Mouse (Mus musculus) bone marrow macrophage, adult 2 months (primary cell): Measurements from ENCODE around the gene Poll. TPM values are rescaled to one million over a fixed set of nuclear protein-coding genes. Genes with fewer than 3 reads are reported as not detected.

Experiments used
- H3K27ac ChIP-seq: 2 replicates; pipeline ENCODE4 v1.5.1; 2012; ENCODE audit warnings: low read depth, low read length; ENCODE audit not compliant: insufficient read depth
- H3K4me1 ChIP-seq: 2 replicates; pipeline ENCODE4 v1.6.1; 2012; ENCODE audit warnings: low read length; ENCODE audit not compliant: control insufficient read depth, insufficient read depth
- H3K4me3 ChIP-seq: 2 replicates; pipeline ENCODE4 v1.5.1; 2012; ENCODE audit warnings: mild to moderate bottlenecking, low read length, moderate library complexity; ENCODE audit not compliant: insufficient read depth
- CTCF ChIP-seq: IDR thresholded peaks from 2 replicates; pipeline ENCODE4 v1.5.1; 2012; ENCODE audit warnings: low read depth, mild to moderate bottlenecking, low read length, moderate library complexity
- POLR2A ChIP-seq: IDR thresholded peaks from 2 replicates; pipeline ENCODE4 v1.6.1; 2012; ENCODE audit warnings: mild to moderate bottlenecking, low read depth, low read length, borderline replicate concordance
- polyA plus RNA-seq: library from polyadenylated mRNA; stranded (reverse); fragments of >200 nt; gene quantifications from 2 replicates; pipeline ENCODE4 v1.2.4, GENCODE M21; 2012; ENCODE audit not compliant: missing spikeins, insufficient read depth, insufficient read length

Gene Poll
- polyA plus RNA-seq, 1 experiment: 10.1 TPM

DNA sequence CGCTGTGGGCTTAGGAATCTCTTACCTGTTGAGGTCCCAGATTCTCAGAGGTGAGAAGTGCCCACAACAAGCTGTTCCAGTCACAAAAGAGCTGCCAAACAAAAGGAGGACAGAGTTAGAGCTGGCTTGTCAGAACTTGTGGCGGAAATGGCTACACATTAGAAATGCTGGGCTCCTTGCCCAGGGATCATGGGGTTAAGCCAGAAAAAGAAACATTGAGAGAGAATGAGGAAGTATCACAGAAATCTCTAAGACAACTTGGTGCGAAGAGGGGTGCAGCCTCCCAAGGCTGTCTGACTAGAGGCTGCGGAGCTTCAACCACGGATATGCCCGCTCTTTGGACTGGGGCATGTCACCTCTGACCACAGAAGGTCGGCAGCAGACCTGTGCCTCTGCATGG, 31.4 kb upstream of the Poll start:
- Histone ChIP-seq H3K4me1 (peaks cover 41% of the 10 kb centered on the region), H3K4me3 (peak overlapping the region; percentile 65), H3K27ac (peak overlapping the region; percentile 98)
- no peak for TF ChIP-seq POLR2A
- TF ChIP-seq CTCF: no peak

DNA sequence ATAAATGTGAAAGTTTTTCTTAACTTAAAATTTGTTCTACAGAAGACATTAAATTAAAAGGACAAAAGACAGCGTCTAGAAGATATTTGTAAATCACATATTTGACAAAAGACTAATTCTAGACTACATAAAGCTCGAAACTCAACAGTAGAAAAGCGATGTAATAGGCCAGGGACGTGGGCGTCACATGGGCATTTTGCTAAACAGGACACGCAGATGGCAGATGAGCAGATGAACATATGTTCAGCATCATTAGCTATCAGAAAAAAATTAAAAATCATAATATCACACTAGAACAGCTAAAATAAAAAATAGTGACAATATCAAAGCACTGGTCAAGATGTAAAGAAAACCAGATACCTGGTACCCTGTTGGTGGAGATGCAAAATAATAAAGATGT, 29.4 kb upstream of the Poll start:
- Histone ChIP-seq H3K27ac (no peak overlapping the region), H3K4me3 (no peak overlapping the region), H3K4me1 (peaks cover 55% of the 10 kb centered on the region)
- TF ChIP-seq POLR2A (no peak), CTCF (no peak)

DNA sequence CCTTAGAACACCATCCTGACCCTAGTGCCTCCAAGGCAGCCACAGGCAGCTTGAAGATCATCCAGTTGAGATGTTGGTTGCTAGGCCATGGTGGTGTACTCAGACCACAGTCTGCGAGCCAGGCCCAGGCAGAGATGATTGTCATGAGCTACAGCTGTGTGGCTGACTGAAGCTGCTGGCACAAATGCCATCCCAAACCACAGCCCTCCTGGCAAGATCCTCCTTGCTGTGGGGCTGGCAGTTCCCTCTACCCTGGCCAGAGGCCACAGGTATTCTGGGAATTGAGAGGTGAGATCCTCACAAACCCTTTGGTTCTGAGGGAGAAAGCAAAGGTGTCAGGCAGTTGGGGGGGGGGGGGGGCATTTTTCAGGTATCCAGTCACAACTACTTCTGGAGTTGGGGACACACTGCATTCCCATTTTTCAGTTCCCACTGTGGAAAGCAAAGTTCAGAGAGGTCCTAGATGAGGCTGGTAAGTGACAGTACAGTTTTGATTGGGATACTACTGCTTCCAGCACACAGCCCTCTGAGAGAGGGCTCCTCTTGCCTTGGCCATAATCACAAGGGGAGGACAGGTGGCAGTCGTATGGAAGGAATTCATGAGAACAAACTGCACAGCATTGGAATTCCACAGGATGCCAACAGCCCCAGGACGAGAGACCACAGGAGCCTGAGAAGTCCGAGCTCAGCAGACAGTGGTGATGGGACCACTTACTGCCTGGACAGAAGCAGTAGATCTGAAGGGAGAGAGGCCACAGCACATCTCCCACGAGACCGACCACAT, 27.4 kb upstream of the Poll start:
- Histone ChIP-seq H3K4me1 (peaks cover 59% of the 10 kb centered on the region), H3K27ac (no peak overlapping the region), H3K4me3 (no peak overlapping the region)
- TF ChIP-seq CTCF: no peak
- no peak for TF ChIP-seq POLR2A

DNA sequence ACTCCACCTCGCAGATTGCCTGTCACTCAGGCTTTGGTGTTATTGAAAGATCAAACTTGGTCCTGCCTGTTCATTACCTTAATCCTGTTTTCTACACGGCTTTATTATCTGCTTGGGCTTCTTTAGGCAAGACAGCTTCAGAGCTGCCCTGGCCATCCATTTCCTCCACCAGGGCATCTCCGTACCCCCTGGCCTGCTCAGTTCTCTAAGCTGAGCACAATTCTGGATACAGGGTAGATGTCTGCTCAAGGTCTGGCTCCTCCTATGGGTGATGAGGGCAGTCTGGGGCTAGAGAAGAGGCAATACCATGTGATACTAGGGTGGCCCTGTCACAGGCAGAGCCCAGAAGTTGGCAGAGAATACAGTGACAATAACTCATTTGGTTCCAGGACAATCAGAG, 26.5 kb upstream of the Poll start:
- no peak overlapping the region for H3K27ac ChIP-seq
- no peak for TF ChIP-seq CTCF
- TF ChIP-seq POLR2A: no peak
- no peak overlapping the region for H3K4me3 ChIP-seq
- peaks cover 52% of the 10 kb centered on the region for H3K4me1 ChIP-seq

DNA sequence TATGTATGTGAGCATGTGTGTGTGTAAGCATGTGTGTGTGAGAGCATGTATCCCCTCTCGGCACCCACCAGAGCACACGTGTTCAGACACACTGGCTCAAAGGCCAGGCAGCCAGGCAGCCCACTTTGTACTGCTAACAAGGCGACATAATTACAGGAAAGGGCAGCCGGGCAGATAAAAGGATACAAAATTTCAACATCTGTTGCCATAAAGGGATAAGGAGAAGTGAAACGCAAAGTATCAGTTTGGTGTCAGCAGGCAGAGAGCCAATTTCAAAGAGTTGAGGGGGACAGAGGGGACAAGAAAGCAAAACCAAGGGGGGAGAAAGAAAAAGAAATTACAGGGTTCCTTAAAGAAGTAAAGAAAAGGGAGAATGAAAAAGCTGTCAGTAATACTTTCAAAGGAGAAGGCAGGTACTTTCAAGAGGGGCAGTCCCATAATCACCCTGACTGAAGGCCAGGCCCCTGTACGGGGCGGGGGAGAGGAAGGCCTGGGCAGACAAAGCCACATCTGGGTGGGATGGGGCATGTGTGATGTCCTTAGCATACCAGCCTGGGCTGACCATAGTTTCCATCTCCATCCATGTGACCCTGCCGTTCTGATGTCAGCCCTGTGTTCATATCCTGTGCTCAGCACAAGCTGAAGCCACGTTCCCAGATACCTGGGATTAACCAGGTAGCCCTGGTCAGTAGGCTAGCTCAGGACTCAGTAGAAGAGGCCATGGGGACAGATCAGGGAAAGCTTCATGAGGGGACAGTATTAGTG, 24.7 kb upstream of the Poll start:
- H3K4me1 ChIP-seq: peaks cover 53% of the 10 kb centered on the region
- H3K27ac ChIP-seq: peak overlapping the region; percentile 21
- H3K4me3 ChIP-seq: peak overlapping the region; percentile 1; the same call in 1 of the 2 replicates
- no peak for TF ChIP-seq POLR2A
- TF ChIP-seq CTCF: no peak

DNA sequence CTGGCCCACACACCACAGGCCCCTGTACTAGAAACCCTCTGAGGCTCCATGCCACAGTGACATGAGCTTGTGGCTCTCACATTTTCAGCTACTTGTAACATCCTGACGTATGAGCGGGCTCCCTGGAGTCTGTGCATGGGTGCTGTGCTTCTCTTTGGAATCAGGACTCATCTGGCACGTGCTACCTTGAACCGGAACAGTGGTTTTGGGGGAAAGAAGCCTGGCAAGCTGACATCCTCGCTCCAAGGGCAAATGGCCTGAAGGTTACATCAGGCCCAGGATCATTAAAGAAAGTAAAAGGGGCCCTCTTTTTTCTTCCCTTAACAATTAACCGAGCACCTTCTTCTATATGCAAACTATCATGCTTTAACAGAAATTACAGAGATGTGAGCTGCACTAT, 22.8 kb upstream of the Poll start:
- no peak overlapping the region for H3K27ac ChIP-seq
- no peak overlapping the region for H3K4me3 ChIP-seq
- peaks cover 45% of the 10 kb centered on the region for H3K4me1 ChIP-seq
- TF ChIP-seq CTCF (no peak), POLR2A (no peak)

DNA sequence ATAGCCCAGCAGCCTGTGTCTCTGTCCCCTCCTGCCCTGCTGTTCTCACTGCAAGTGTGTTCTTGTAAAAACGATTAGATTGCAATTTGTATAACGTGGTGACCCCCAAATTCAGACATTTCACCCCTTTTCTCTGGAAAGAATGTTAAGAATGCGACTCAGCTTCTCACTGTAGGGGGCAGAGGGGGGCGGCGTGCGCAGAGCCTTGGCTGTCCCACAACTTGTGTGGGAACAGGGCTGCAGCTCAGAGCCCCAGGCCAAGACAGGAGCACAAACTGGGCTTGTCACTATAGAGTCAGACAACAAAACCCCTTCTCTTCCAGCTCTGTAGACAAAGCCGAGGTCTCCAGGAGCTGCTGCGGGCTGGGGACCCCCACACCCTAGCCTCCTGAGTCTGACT, 21.8 kb upstream of the Poll start:
- H3K4me1 ChIP-seq: peaks cover 36% of the 10 kb centered on the region
- H3K27ac ChIP-seq: no peak overlapping the region
- TF ChIP-seq POLR2A (no peak), CTCF (no peak)
- no peak overlapping the region for H3K4me3 ChIP-seq

DNA sequence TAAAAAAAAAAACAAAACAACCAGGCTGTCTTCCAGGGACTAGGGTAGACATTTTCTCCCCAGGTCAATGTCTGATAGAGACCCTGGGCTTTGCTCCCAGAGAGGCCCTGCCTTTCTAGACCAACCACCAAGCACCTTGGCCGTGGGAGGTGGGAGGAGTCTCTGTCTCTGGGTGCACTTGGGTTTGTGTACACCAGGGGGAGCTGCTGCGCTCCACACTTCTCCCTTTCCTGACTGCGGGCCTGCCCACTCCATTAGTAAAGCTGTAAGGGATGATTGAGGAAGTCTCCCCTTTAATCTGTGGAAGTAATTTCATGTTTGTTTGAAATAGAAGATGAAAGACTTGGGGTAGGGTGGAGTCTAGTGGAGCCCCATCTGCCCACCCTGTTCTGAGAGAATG, 20.9 kb upstream of the Poll start:
- peaks cover 28% of the 10 kb centered on the region for H3K4me1 ChIP-seq
- H3K4me3 ChIP-seq: no peak overlapping the region
- TF ChIP-seq CTCF (peak; percentile 58), POLR2A (no peak)
- no peak overlapping the region for H3K27ac ChIP-seq

DNA sequence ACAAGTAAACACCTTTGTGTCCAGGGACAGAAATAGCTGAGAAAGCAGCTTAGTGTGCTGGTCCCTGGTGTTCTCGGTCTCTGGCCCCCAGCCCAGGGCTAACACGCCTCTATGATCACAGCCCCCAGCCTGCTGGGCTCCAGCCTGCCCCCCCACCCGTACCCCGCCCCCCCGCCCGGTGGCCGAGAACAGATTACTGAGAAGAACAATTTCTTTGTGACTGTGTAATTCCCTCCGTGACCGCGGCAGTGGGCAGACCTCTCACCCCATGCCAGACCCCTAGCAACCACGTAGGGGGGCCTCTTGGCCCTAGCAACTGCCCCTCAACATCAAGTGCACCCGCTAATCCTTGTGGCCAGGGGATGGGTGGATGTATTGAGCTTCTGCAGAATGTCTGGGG, 19.9 kb upstream of the Poll start:
- no peak for TF ChIP-seq POLR2A
- TF ChIP-seq CTCF: no peak
- Histone ChIP-seq H3K27ac (no peak overlapping the region), H3K4me1 (peaks cover 26% of the 10 kb centered on the region), H3K4me3 (no peak overlapping the region)

DNA sequence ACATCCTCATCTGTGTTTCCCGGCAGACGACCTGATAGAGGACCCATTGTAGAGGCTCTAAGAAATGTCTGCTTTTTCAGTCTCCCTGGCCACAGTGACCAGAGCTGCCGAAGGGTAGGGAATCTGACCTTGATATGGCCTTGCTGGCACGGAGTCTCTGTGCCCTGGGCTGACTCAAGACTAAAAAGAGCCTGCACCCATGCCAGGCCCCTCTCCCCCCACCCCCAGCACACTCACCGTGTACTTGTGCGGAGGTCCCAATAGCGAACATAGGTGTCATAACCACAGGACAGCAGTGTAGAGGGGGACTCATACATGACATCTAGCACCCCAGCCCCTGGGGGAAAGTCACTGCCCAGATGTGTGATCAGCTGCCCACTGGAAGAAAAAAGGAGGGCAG, 19.1 kb upstream of the Poll start:
- no peak for TF ChIP-seq POLR2A
- TF ChIP-seq CTCF: no peak
- Histone ChIP-seq H3K27ac (no peak overlapping the region), H3K4me3 (no peak overlapping the region), H3K4me1 (peaks cover 29% of the 10 kb centered on the region)

DNA sequence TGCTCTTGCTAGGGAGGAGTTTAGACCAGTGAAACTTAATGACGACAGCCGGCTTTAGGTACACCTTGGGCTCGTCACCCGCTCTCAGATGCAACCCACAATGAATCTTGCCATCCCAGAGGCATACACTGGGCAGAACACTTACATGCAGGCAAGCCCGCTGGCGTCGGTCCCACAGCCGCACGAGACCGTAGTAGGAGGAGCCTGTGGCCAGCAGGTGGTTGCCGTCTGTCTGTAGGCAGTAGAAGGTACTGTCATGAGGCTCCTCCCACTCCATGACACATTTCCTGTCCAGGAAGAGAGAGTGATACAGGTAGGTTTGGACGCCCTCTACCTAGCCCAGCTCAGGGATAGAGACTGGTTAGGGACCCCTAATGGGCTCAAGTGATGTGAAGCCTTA, 18.6 kb upstream of the Poll start:
- H3K27ac ChIP-seq: no peak overlapping the region
- peaks cover 27% of the 10 kb centered on the region for H3K4me1 ChIP-seq
- TF ChIP-seq POLR2A (no peak), CTCF (no peak)
- no peak overlapping the region for H3K4me3 ChIP-seq
